Mouse (Mus musculus) B cell, adult 2 months (primary cell): ENCODE measurements around the gene Ddx6.

ENCODE experiments used
- DNase-seq, 2 experiments: peaks; one replicate each; pipeline ENCODE4 v3.0.0; 2022

The Ddx6 gene

GRCm38 (mm10) chr9:44644186-44644585 is 39.5 kb downstream of the Ddx6 start:
- DNase-seq, result no peak

GRCm38 (mm10) chr9:44645481-44645880 is 40.8 kb downstream of the Ddx6 start:
- no peak for DNase-seq

GRCm38 (mm10) chr9:44645924-44646323 is 41.2 kb downstream of the Ddx6 start:
- DNase-seq, result peak; percentile 86 to 90

GRCm38 (mm10) chr9:44646366-44646765 is 41.7 kb downstream of the Ddx6 start:
- peak in 1 of 2 experiments; percentile 46 for DNase-seq

- DNase-seq, result peak in 1 of 2 experiments; percentile 25
Observed at GRCm38 (mm10) chr9:44647026-44647425, 42.3 kb downstream of the Ddx6 start.

GRCm38 (mm10) chr9:44647656-44648055 is 43.0 kb downstream of the Ddx6 start:
- no peak for DNase-seq

GRCm38 (mm10) chr9:44648881-44649281 is 44.2 kb downstream of the Ddx6 start:
- peak; percentile 34 for DNase-seq

GRCm38 (mm10) chr9:44652027-44652426 is 47.3 kb downstream of the Ddx6 start:
- peak; percentile 84 to 86 for DNase-seq

- no peak for DNase-seq
Observed at GRCm38 (mm10) chr9:44653896-44654295, 49.2 kb downstream of the Ddx6 start.

GRCm38 (mm10) chr9:44655098-44656066 is 50.7 kb downstream of the Ddx6 start:
- DNase-seq, result peak; percentile 77 to 80

GRCm38 (mm10) chr9:44663706-44664105 is 59.0 kb downstream of the Ddx6 start:
- DNase-seq, result no peak

GRCm38 (mm10) chr9:44671416-44671815 is 66.7 kb downstream of the Ddx6 start:
- DNase-seq, result no peak

- DNase-seq, result no peak
Observed at GRCm38 (mm10) chr9:44672291-44672865, 67.7 kb downstream of the Ddx6 start.

- no peak for DNase-seq
Observed at GRCm38 (mm10) chr9:44673005-44673404, 68.3 kb downstream of the Ddx6 start, which contains the start of gene Treh. Treh (plus strand) TSS chr9:44673233.

GRCm38 (mm10) chr9:44678288-44678871 is 73.7 kb downstream of the Ddx6 start:
- peak in 1 of 2 experiments; percentile 28 for DNase-seq

GRCm38 (mm10) chr9:44679565-44679964 is 74.9 kb downstream of the Ddx6 start:
- no peak for DNase-seq

GRCm38 (mm10) chr9:44683046-44683445 is 78.4 kb downstream of the Ddx6 start:
- no peak for DNase-seq

- peak; percentile 88 to 89 for DNase-seq
Observed at GRCm38 (mm10) chr9:44685346-44686330, 80.9 kb downstream of the Ddx6 start.

- no peak for DNase-seq
Observed at GRCm38 (mm10) chr9:44686638-44687037, 81.9 kb downstream of the Ddx6 start.

GRCm38 (mm10) chr9:44688013-44688412 is 83.3 kb downstream of the Ddx6 start:
- no peak for DNase-seq
